Mouse (Mus musculus) Patski (cell line): ENCODE results near the gene Svs2. TPM values are rescaled to one million over a fixed set of nuclear protein-coding genes. Genes with fewer than 3 reads are reported as not detected.
A peak's percentile ranks its signal among the peaks of the same experiment; 100 is the strongest.
"Not testable (repeated sequence)": the region's sequence is repeated elsewhere in the genome, so short reads cannot be mapped to it uniquely, and the experiment has no call there.

Experiments
- ATAC-seq: fragments of 100-300 bp; one replicate; pipeline ENCODE4 v1.8.0; 2021
- CTCF ChIA-PET: fragments of 350-600 bp; sonication (Branson Sonifier 250); formaldehyde crosslinking; loops from one replicate; lab custom pipeline; 2022; ENCODE audit warnings: inconsistent platforms; lab: Charles Lee
- POLR2A ChIA-PET: fragments of 350-600 bp; sonication (Branson Sonifier 250); formaldehyde crosslinking; loops from one replicate; lab custom pipeline; 2022; ENCODE audit warnings: antibody characterized with exemption, inconsistent platforms; lab: Charles Lee
- DNase-seq: peaks from one replicate; pipeline ENCODE4 v3.0.0-alpha.2; 2011; ENCODE audit warnings: low read depth, low spot score
- H3K27me3 ChIP-seq: fragments of 371-371 bp; one replicate; pipeline ENCODE4 v1.5.1; 2021
- CTCF ChIP-seq: fragments of 100-300 bp; IDR thresholded peaks from one replicate; pipeline ENCODE4 v1.5.1; 2021
- in situ Hi-C: fragments of 300-500 bp; cut with MboI; formaldehyde crosslinking; loops from 3 replicates; pipeline ENCODE4 v1.11.1; 2018; ENCODE audit warnings: low pct_unique_long_range_greater_than_20kb, mixed read lengths
- polyA plus RNA-seq: library from polyadenylated mRNA; unstranded; gene quantifications from one replicate; pipeline ENCODE4 v1.2.3, GENCODE M21; 2021

Gene Svs2
- polyA plus RNA-seq, result not detected

- H3K27me3 ChIP-seq, result peaks cover 20% of the 10 kb centered on the region
- no peak for TF ChIP-seq CTCF
- DNase-seq (no peak), ATAC-seq (no peak)
- POLR2A ChIA-PET, result no interaction called here
- CTCF ChIA-PET, result no interaction called here
- in situ Hi-C loops, result no loop called here
Observed at GRCm38 (mm10) chr2:164238366-164238765, at the start of gene Svs2. Gene Svs2 (minus strand): TSS chr2:164238466.

GRCm38 (mm10) chr2:164278359-164278758 lies 40.1 kb upstream of the Svs2 start, which contains the start of gene Svs4:
Gene Svs4 (minus strand): TSS chr2:164278459.
- DNase-seq (no peak), ATAC-seq (no peak)
- POLR2A ChIA-PET, result interaction anchor here (0.6 kb wide), 1 partner anchor 64 kb away, joined by 3 read pairs; no protein-coding TSS in a partner anchor
- TF ChIP-seq CTCF, result no peak
- in situ Hi-C loops, result no loop called here
- CTCF ChIA-PET, result no interaction called here
- peaks cover 26% of the 10 kb centered on the region for H3K27me3 ChIP-seq

GRCm38 (mm10) chr2:164256540-164256939 lies 18.3 kb upstream of the Svs2 start, which contains the start of gene Svs3b:
Gene Svs3b (minus strand): TSS chr2:164256640.
- peaks cover 26% of the 10 kb centered on the region for H3K27me3 ChIP-seq
- CTCF ChIA-PET, ATAC-seq, DNase-seq, POLR2A ChIA-PET, in situ Hi-C loops: not testable (repeated sequence)

GRCm38 (mm10) chr2:164232671-164233070 lies 5.6 kb downstream of the Svs2 start:
- in situ Hi-C loops, result no loop called here

GRCm38 (mm10) chr2:164228361-164229070 lies 9.8 kb downstream of the Svs2 start:
- in situ Hi-C loops, result no loop called here
- H3K27me3 ChIP-seq, result peaks cover 14% of the 10 kb centered on the region
- DNase-seq (no peak), ATAC-seq (no peak)
- TF ChIP-seq CTCF, result no peak
- CTCF ChIA-PET, result no interaction called here
- POLR2A ChIA-PET, result no interaction called here

More at GRCm38 (mm10) chr2:164232671-164233070, 5.6 kb downstream of the Svs2 start:
- no peak for ATAC-seq
- POLR2A ChIA-PET, result no interaction called here
- no peak for TF ChIP-seq CTCF
- DNase-seq, result no peak
- CTCF ChIA-PET, result no interaction called here
- peaks cover 15% of the 10 kb centered on the region for H3K27me3 ChIP-seq

- DNase-seq, result no peak
- in situ Hi-C loops, result no loop called here
- no peak for ATAC-seq
- ChIA-PET POLR2A (no interaction called here), CTCF (no interaction called here)
- H3K27me3 ChIP-seq, result peaks cover 14% of the 10 kb centered on the region
- no peak for TF ChIP-seq CTCF
Observed at GRCm38 (mm10) chr2:164221522-164221921, 16.7 kb downstream of the Svs2 start, which contains the start of gene Wfdc15b. Gene Wfdc15b (minus strand): TSS chr2:164221660.

- CTCF ChIA-PET, result no interaction called here
- H3K27me3 ChIP-seq, result peaks cover 20% of the 10 kb centered on the region
- TF ChIP-seq CTCF, result no peak
Observed at GRCm38 (mm10) chr2:164219295-164219694, 19.0 kb downstream of the Svs2 start.

GRCm38 (mm10) chr2:164212711-164213110 lies 25.6 kb downstream of the Svs2 start:
- ChIA-PET CTCF (no interaction called here), POLR2A (interaction anchor here (0.6 kb wide), 1 partner anchor 441 kb away, joined by 3 read pairs; no protein-coding TSS in a partner anchor)
- ATAC-seq, result no peak
- in situ Hi-C loops, result no loop called here
- no peak for TF ChIP-seq CTCF
- DNase-seq, result no peak
- H3K27me3 ChIP-seq, result peaks cover 9% of the 10 kb centered on the region

More at GRCm38 (mm10) chr2:164219295-164219694, 19.0 kb downstream of the Svs2 start:
- DNase-seq (no peak), ATAC-seq (no peak)
- in situ Hi-C loops, result no loop called here
- POLR2A ChIA-PET, result no interaction called here

- H3K27me3 ChIP-seq, result peaks cover 15% of the 10 kb centered on the region
- TF ChIP-seq CTCF, result no peak
- ChIA-PET POLR2A (no interaction called here), CTCF (no interaction called here)
- DNase-seq (no peak), ATAC-seq (no peak)
- in situ Hi-C loops, result no loop called here
Observed at GRCm38 (mm10) chr2:164210892-164211291, 27.4 kb downstream of the Svs2 start.

GRCm38 (mm10) chr2:164206676-164207075 lies 31.6 kb downstream of the Svs2 start:
- POLR2A ChIA-PET, result no interaction called here
- no peak for ATAC-seq
- in situ Hi-C loops, result no loop called here

GRCm38 (mm10) chr2:164206011-164206410 lies 32.3 kb downstream of the Svs2 start:
- H3K27me3 ChIP-seq, POLR2A ChIA-PET, ATAC-seq, DNase-seq, CTCF ChIA-PET, in situ Hi-C loops: not testable (repeated sequence)

More at GRCm38 (mm10) chr2:164206676-164207075, 31.6 kb downstream of the Svs2 start:
- no peak for TF ChIP-seq CTCF
- DNase-seq, result peak; percentile 9
- H3K27me3 ChIP-seq, result peaks cover 6% of the 10 kb centered on the region
- CTCF ChIA-PET, result no interaction called here
